Mouse (Mus musculus) lung, postnatal 0 days (tissue): ENCODE results near the gene Zfp786. TPM values are rescaled to one million over a fixed set of nuclear protein-coding genes. Genes with fewer than 3 reads are reported as not detected.

Source experiments
- ATAC-seq: fragments of 200-750 bp; cut with Nextera tagmentation; 2 replicates; pipeline ENCODE4 v1.8.0; 2017; ENCODE audit warnings: moderate library complexity
- DNase-seq: peaks from one replicate; pipeline ENCODE4 v3.0.0-alpha.2; 2016; ENCODE audit warnings: low spot score
- H3K27ac ChIP-seq: fragments of 300-500 bp; sonication (generic); 2 replicates; pipeline ENCODE4 v1.5.1; 2014; ENCODE audit warnings: antibody characterized with exemption, mild to moderate bottlenecking, low read length, mixed read lengths
- H3K27me3 ChIP-seq: fragments of 300-500 bp; sonication (generic); replicated peaks from 2 replicates; pipeline ENCODE4 v1.6.1; 2014; ENCODE audit warnings: low read length, mixed read lengths; ENCODE audit not compliant: insufficient read depth
- H3K36me3 ChIP-seq: fragments of 300-500 bp; sonication (generic); 2 replicates; pipeline ENCODE4 v1.6.1; 2014; ENCODE audit warnings: low read length, mixed read lengths; ENCODE audit not compliant: insufficient read depth
- H3K4me1 ChIP-seq: fragments of 300-500 bp; sonication (generic); 2 replicates; pipeline ENCODE4 v1.6.1; 2014; ENCODE audit warnings: antibody characterized with exemption, low read depth, low read length, mixed read lengths; ENCODE audit not compliant: insufficient read depth
- H3K4me2 ChIP-seq: fragments of 300-500 bp; sonication (generic); replicated peaks from 2 replicates; pipeline ENCODE4 v1.6.1; 2014; ENCODE audit warnings: low read depth, mild to moderate bottlenecking, low read length, moderate library complexity, mixed read lengths
- H3K4me3 ChIP-seq: fragments of 300-500 bp; sonication (generic); 2 replicates; pipeline ENCODE4 v1.5.1; 2014; ENCODE audit warnings: low read depth, low read length
- H3K9ac ChIP-seq: fragments of 300-500 bp; sonication (generic); replicated peaks from 2 replicates; pipeline ENCODE4 v1.6.1; 2014; ENCODE audit warnings: low read depth, mild to moderate bottlenecking
- H3K9me3 ChIP-seq: fragments of 300-500 bp; sonication (generic); 2 replicates; pipeline ENCODE4 v1.6.1; 2016; ENCODE audit warnings: low read length, mixed read lengths
- CTCF ChIP-seq: IDR thresholded peaks from 2 replicates; pipeline ENCODE4 v1.5.1; 2016; ENCODE audit warnings: antibody characterized with exemption, mild to moderate bottlenecking
- EP300 ChIP-seq: IDR thresholded peaks from 2 replicates; pipeline ENCODE4 v1.6.1; 2016; ENCODE audit warnings: antibody characterized with exemption, mild to moderate bottlenecking, control low read depth
- WGBS: fragments of 180-500 bp; shearing (Covaris S2); extraction: QIAGEN DNeasy Blood & Tissue Kit; methylation state at CpG from one replicate; pipeline ENCODE4 v1.1.7; 2014; 5-methylcytosine and 5-hydroxymethylcytosine counted together
- polyA plus RNA-seq: library from polyadenylated mRNA; unstranded; fragments of >200 nt; fragmentation: Nextera tagmentation; extraction: Ambion mirVana; gene quantifications from 2 replicates; pipeline ENCODE4 v1.2.1, GENCODE M21; 2015

Zfp786 gene
- polyA plus RNA-seq, 1 experiment from 2014 or later = 0.98 TPM

- TF ChIP-seq EP300 = no peak
- no peak for TF ChIP-seq CTCF
- Histone ChIP-seq H3K9ac (no peak overlapping the region), H3K36me3 (no peaks in the 10 kb centered on the region), H3K27ac (no peak overlapping the region), H3K4me1 (no peaks in the 10 kb centered on the region), H3K4me2 (no peak overlapping the region), H3K4me3 (no peak overlapping the region), H3K9me3 (no peaks in the 10 kb centered on the region), H3K27me3 (no peaks in the 10 kb centered on the region)
- 80% methylated on average over 1 of the region's 1 CpGs for WGBS
- ATAC-seq (no peak), DNase-seq (no peak)
Observed at GRCm38 (mm10) chr6:47832220-47832619, 1.6 kb upstream of the Zfp786 start.

- Histone ChIP-seq H3K9me3 (no peaks in the 10 kb centered on the region), H3K36me3 (no peaks in the 10 kb centered on the region), H3K9ac (no peak overlapping the region), H3K4me3 (no peak overlapping the region), H3K4me1 (no peaks in the 10 kb centered on the region), H3K27me3 (no peaks in the 10 kb centered on the region), H3K27ac (no peak overlapping the region), H3K4me2 (no peak overlapping the region)
- peak; percentile 80 for TF ChIP-seq CTCF
- TF ChIP-seq EP300 = no peak
- peak; percentile 89 for DNase-seq
- ATAC-seq = peak; percentile 47
- 18% methylated on average over 1 of the region's 1 CpGs for WGBS
Observed at GRCm38 (mm10) chr6:47828950-47829349, 1.7 kb downstream of the Zfp786 start.

- Histone ChIP-seq H3K4me2 (no peak overlapping the region), H3K27ac (no peak overlapping the region), H3K4me1 (no peaks in the 10 kb centered on the region), H3K27me3 (no peaks in the 10 kb centered on the region), H3K9ac (no peak overlapping the region), H3K36me3 (no peaks in the 10 kb centered on the region), H3K9me3 (no peaks in the 10 kb centered on the region), H3K4me3 (no peak overlapping the region)
- no peak for TF ChIP-seq CTCF
- no peak for TF ChIP-seq EP300
- ATAC-seq (no peak), DNase-seq (no peak)
- 89% methylated on average over 4 of the region's 4 CpGs for WGBS
Observed at GRCm38 (mm10) chr6:47827462-47827861, 3.2 kb downstream of the Zfp786 start.

DNA sequence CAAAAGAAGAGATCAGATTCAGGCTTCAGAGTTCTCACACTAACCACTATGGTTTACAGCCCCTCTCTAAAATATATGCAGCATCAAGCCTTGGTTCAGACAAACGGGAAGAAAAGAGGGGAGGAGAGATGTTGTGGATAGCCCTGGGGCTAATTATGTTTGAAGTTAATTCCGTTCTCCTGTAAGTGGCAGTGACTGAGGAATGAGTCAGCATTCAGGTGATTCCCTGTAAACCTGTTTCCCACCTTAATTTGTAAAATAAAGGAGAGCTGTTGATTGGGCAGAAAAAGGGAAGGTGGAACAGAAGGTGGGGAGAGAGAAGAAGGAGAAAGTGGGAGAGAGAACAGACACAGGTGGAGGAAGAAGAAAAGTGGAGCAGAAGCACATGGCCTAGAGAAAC is 6.4 kb downstream of the Zfp786 start:
- no peaks in the 10 kb centered on the region for H3K36me3 ChIP-seq
- no peak for DNase-seq
- H3K9me3 ChIP-seq = no peaks in the 10 kb centered on the region
- whole genome bisulfite sequencing = 83% methylated on average over 2 of the region's 2 CpGs
- no peak overlapping the region for H3K4me3 ChIP-seq
- H3K4me2 ChIP-seq = no peak overlapping the region
- H3K9ac ChIP-seq = no peak overlapping the region
- no peak for ATAC-seq
- no peak overlapping the region for H3K27ac ChIP-seq
- no peaks in the 10 kb centered on the region for H3K4me1 ChIP-seq
- H3K27me3 ChIP-seq = no peaks in the 10 kb centered on the region
- TF ChIP-seq CTCF (no peak), EP300 (no peak)

DNA sequence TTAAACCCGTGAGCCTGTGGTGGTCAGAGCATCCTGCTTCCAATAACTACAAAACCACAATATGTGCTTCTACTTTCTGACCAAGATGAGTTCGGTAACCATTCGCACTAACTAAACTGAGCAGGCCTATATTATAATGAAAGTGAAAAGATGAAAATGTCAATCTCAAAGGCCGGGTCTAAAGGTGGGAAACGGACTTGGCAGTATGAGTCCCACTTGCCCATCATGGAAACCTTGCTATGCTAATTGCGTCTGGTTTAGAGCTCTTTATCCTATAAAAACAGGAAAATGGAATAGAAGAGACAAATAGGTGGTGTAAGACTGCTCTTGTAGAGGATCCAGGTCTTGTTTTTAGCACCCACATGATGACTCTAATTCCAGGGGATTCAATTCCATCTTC is 8.9 kb downstream of the Zfp786 start:
- WGBS = 89% methylated on average over 6 of the region's 6 CpGs
- TF ChIP-seq EP300 (no peak), CTCF (no peak)
- Histone ChIP-seq H3K4me2 (no peak overlapping the region), H3K4me1 (no peaks in the 10 kb centered on the region), H3K27ac (no peak overlapping the region), H3K4me3 (no peak overlapping the region), H3K9me3 (no peaks in the 10 kb centered on the region), H3K36me3 (no peaks in the 10 kb centered on the region), H3K9ac (no peak overlapping the region), H3K27me3 (no peaks in the 10 kb centered on the region)
- ATAC-seq (no peak), DNase-seq (no peak)

DNA sequence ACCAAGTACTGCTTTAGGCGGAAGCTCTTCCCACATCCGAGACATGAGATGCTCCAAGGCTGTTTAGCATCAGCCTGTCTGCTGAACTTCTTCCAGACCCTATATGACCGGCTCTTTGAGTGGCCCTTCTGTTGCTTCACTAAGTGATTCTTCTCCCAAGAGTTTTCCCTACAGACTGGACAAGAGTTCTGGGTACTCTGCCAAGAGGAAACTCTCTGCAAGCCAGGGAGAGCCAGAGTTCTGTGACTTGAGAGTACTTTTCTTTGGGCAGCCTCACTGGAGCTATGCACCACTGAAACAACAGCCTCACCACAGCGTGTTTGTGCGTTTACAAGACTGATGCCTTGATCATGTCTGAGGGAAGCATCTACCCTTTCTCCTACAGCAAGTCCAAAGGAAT is 9.4 kb downstream of the Zfp786 start:
- no peaks in the 10 kb centered on the region for H3K9me3 ChIP-seq
- H3K27ac ChIP-seq = no peak overlapping the region
- H3K4me1 ChIP-seq = no peaks in the 10 kb centered on the region
- no peak overlapping the region for H3K9ac ChIP-seq
- DNase-seq (peak; percentile 51), ATAC-seq (peak; percentile 23; the same call in 1 of the 2 replicates)
- TF ChIP-seq CTCF (no peak), EP300 (no peak)
- H3K4me2 ChIP-seq = no peak overlapping the region
- 79% methylated on average over 5 of the region's 5 CpGs for WGBS
- no peaks in the 10 kb centered on the region for H3K36me3 ChIP-seq
- no peaks in the 10 kb centered on the region for H3K27me3 ChIP-seq
- no peak overlapping the region for H3K4me3 ChIP-seq
